Mouse (Mus musculus) C3H10T1/2 (cell line): ENCODE results near the gene Mid1. TPM values are rescaled to one million over a fixed set of nuclear protein-coding genes. Genes with fewer than 3 reads are reported as not detected.

Experiments
- polyA plus RNA-seq, 2 experiments: library from polyadenylated mRNA; unstranded; fragments of >200 nt; fragmentation: generic; extraction: Trizol; gene quantifications; one replicate each; pipeline ENCODE4 v1.2.1; 2012; ENCODE audit warnings: missing spikeins in 2 of 2

Mid1 gene
- 10 to 100 TPM in 1 of 2 experiments, 1 to 10 TPM in 1; 5.6 to 97.6 TPM for polyA plus RNA-seq

GRCm38 (mm10) chrX:169685131-169685530, at the start of gene Mid1:
TSS of gene Mid1 (plus strand) at chrX:169685199.

DNA sequence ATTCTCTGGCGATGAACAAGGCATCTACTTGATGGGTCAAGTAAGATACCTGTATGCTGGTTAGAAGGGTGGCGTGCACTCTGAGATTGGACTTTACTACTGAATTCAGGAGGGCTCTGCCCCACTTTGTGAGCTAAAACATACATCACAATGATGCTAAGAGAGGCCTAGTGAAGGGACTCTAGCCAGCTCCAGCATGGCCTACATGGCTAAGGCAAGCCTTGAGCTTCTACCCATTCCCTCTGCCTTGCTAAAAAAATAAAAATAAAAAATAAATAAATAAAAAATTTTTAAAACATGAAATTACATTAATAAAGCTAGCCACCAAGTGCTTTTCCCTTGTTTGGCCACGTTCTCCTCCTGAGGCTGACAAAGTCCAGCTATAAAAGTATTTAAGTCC, 94.5 kb downstream of the Mid1 start, which contains the start of gene 4933400A11Rik:
4933400A11Rik (minus strand) TSS at position 101 of the 400 bp plus-strand sequence.

DNA sequence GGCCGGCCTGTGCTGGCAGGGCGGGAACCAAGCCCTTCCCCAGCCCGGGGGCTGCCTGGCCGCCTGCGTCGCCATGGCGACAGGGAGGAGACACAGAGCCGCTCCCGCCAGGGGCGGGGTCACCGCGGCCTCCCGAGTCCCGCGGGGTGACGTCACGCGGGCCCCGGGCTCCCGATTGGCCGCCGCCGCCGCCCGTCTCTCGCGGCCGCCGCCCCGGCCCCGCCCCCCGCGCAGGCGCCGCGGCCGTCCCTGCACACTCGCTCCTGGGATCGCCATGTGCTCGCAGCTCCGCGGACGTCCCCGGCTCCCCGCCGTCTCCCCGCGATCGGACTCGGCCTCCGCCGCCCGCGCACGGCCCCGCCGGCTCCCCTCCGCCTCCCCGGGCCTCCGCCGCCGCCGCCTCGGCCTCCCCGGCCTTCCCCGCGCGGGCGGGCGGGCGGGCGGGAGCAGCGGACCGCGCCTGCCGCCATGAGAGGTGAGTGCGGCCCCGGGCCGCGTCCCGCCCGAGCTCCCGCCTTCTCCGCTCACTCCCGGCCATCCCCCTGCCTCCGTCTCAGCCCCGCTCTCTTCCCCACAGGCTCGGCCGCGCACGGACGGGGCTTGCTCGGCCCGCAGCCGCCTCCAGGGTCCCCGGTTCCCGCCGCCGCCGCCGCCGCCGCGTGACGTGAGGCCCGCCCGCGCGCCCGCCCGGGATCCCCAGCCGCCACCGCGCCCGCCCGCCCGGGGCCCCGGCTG, 324.2 kb downstream of the Mid1 start, which contains the start of gene Gm21887:
Gm21887 (plus strand) TSS at position 644 of the 735 bp plus-strand sequence.

Other genes with a start within 250 kb of the Mid1 start
- gene 4933400A11Rik, start 94.4 kb downstream of the Mid1 start, polyA plus RNA-seq: under 1 TPM in 1 of 2 experiments, not detected in 1; 0.59 TPM